Mouse (Mus musculus): ENCODE data around the gene Slc3a1.

Slc3a1 gene

GRCm38 (mm10) chr17:85086501-85086900, 58.3 kb downstream of the Slc3a1 start:
- in situ Hi-C loops (cut with MboI; ENCODE audit: unreplicated experiment in 2 of 2), result loop anchor here in 1 of 2 experiments (10.0 kb wide), 1 partner anchor 292 kb away; the partner anchor contains the start of gene Lrpprc

DNA sequence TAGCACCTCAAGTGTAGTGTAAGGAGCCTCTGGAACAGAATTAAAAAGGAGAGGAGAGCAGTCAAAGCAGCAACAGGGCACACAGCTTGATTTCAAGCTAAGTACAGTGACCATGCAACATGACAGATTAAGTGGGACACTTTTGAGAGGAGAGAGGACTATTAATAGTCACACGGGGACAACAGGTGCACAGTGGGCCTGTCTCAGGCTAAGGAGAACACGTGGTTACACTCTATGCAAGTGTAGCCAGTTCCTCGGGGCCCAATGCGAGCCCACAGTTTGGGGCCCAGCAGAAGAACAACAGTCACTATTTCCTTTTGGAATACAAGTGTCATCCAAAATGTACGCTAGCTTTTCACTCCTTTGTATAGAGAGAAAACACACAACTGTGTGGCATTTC, 59.4 kb downstream of the Slc3a1 start:
- in situ Hi-C loops (cut with MboI; ENCODE audit: unreplicated experiment in 2 of 2), result loop anchor here in 1 of 2 experiments (10.0 kb wide), 1 partner anchor 293 kb away; the partner anchor contains the start of gene Lrpprc

GRCm38 (mm10) chr17:85088401-85088800, 60.2 kb downstream of the Slc3a1 start:
- in situ Hi-C loops (cut with MboI; ENCODE audit: unreplicated experiment in 2 of 2), result loop anchor here in 1 of 2 experiments (10.0 kb wide), 1 partner anchor 294 kb away; the partner anchor contains the start of gene Lrpprc

GRCm38 (mm10) chr17:85089011-85089410, 60.8 kb downstream of the Slc3a1 start:
- in situ Hi-C loops (cut with MboI; ENCODE audit: unreplicated experiment in 2 of 2), result loop anchor here in 1 of 2 experiments (10.0 kb wide), 1 partner anchor 294 kb away; the partner anchor contains the start of gene Lrpprc

DNA sequence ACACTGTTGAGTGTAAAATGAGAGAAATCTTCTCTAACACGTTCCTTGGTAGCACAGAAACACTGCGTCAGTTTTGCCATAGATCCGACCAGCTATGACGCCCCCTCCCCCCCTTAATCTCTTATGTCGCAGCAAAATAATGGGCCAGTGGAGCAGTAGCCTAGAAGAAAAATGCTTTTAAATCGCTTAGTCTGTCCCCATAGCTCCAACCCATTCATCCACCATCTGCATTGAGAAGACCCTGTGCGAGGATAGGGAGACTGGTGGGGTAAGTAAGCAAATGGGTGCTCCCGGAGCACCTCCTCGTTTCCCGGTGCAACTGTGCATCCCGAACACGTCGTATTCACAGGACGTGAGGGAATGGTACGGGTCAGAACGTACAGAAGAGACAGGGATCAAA, 61.4 kb downstream of the Slc3a1 start:
- in situ Hi-C loops (cut with MboI; ENCODE audit: unreplicated experiment in 2 of 2), result loop anchor here (5.0 to 10.0 kb wide), 5 partner anchors 132 to 1225 kb away; partner anchors contain the start of genes Ppm1b (in 2 of the 2) and Lrpprc (in 1 of the 2)

DNA sequence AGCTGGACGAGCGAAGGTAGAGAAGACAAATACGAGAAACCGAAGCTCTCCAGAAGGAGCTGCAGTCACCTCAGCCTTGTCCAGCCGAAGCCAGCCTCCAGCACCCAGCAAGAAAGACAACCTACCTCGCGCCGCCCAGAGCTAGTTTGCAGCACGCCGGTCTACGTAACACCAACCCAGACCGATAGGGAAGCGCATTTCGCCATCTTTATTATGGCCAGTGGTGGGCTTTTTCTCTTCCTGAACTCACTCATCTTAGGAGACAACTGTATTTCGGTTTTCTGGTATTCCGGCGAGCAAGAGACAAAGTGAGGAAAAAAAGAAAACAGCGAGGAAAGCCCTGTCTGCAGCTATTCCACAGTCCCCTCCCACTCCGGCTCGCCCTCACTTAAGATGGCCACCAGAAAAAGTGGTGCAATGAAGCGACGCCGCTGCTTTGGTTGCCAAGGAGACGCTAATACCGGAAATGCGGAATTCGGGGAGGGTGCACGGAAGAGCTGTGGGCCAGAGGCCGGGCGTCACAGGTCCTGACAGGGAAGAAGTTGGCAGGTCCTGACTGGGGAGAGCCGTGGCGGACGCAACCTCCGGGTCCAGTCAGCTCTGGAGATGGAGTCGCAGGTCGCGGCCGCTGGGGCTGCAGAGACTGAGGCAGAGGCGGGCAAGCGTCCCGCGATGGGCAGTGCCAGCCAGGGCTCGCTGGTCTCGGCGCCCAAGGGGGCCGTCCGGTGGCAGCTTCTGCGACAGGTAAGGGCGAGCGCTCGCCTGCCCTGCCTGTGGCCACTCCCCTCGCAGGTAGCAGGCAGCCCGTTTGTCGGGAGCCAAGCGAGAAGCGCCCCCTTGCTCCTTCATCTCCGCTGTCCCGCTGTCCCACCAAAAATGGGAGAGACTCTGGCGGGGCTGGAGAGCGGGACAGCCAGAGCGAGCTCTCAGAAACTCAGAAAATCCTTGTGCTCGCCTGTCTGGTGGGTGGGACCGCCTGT, 62.2 kb downstream of the Slc3a1 start, which contains the start of the genes Prepl and Camkmt:
Gene Prepl (minus strand): TSS at position 122 of the 980 bp plus-strand sequence.
Gene Camkmt (plus strand): TSS at position 433 of the 980 bp plus-strand sequence.
- in situ Hi-C loops (cut with MboI; ENCODE audit: unreplicated experiment in 2 of 2), result loop anchor here (5.0 to 10.0 kb wide), 4 partner anchors 133 to 1226 kb away; partner anchors contain the start of gene Ppm1b (in 2 of the 2)

- in situ Hi-C loops (cut with MboI; ENCODE audit: unreplicated experiment in 2 of 2), result loop anchor here (5.0 to 10.0 kb wide), 4 partner anchors 134 to 1227 kb away; partner anchors contain the start of gene Ppm1b (in 2 of the 2)
These were observed 63.6 kb downstream of the Slc3a1 start for GRCm38 (mm10) chr17:85091762-85092161.

- in situ Hi-C loops (cut with MboI; ENCODE audit: unreplicated experiment in 2 of 2), result loop anchor here (10.0 kb wide), 3 partner anchors 222 to 1232 kb away; no protein-coding TSS in a partner anchor
These were observed 68.2 kb downstream of the Slc3a1 start for GRCm38 (mm10) chr17:85096396-85096795.

DNA sequence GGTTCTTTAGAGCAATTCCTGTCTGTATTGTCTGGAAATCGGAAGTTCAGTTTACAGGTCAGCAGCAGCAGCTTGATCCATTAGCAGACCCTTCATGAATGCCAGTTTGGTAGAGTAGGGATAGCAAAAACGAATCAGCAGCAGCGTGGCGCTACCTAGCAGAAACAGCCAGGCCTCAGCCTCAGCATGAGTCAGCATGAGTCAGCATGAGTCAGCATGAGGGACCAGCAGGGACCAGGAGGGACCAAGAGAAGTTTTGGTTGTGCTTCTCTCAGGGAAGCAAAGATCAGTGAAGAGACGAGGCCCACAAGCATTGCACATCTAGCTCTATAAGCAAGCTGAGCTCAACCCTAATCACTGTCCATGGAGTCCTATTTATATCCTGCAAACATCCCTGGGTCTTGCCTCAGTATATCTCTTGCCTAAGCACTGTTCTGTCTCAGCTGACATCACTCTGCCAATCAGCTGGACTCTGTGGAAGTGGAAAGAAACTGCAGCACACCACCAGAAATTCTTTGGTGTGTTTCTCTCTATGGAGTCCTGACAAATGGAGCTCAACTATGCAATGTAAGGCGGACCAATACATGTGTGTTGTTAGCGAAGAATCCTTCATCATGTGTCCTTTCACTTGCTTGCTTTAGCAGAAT, 70.6 kb downstream of the Slc3a1 start:
- in situ Hi-C loops (cut with MboI; ENCODE audit: unreplicated experiment in 2 of 2), result loop anchor here (10.0 kb wide), 3 partner anchors 224 to 1234 kb away; no protein-coding TSS in a partner anchor

DNA sequence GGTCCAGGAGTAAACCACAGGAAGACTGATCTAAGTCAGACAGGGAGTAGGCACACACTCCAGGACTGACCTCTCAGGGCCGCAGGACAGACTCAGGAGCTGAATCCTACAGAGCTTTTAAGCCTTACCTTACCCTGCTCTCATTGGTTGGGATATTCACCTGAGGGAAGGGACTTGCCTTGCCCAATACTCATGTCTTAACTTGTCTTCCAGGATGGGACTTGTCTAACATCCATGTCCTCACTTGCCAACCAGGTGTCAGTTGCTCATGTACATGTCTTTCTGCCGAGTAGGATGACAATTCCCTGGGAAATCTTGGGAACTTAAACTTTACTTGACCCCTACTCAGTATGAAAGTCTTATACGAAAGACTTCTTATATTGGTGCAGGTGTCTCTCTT, 72.1 kb downstream of the Slc3a1 start:
- in situ Hi-C loops (cut with MboI; ENCODE audit: unreplicated experiment in 2 of 2), result no loop called here

GRCm38 (mm10) chr17:85101751-85102150, 73.6 kb downstream of the Slc3a1 start:
- in situ Hi-C loops (cut with MboI; ENCODE audit: unreplicated experiment in 2 of 2), result no loop called here

DNA sequence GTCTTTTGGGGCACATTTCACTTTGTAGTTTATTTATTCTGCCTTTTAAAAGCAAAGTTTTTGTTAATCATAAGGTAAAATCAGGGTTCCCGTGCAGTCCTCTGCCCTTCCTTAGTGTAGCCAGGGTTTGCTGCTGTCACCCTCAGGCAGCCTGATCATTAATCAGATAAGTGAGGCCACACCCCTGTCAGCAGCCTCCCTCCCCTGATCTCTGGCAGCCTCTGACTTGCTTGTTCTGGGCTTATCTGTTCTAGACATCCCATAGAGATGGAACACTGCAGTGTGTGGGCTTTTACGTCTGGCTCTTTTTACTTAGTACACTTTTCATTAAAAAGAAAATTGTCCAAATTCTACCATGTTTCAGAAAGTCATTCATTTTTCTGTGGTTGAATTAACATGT, 75.1 kb downstream of the Slc3a1 start:
- in situ Hi-C loops (cut with MboI; ENCODE audit: unreplicated experiment in 2 of 2), result no loop called here

GRCm38 (mm10) chr17:85110640-85111039, 82.5 kb downstream of the Slc3a1 start:
- in situ Hi-C loops (cut with MboI; ENCODE audit: unreplicated experiment in 2 of 2), result loop anchor here (5.0 to 10.0 kb wide), 2 partner anchors 236 to 522 kb away; no protein-coding TSS in a partner anchor

GRCm38 (mm10) chr17:85113441-85113840, 85.3 kb downstream of the Slc3a1 start:
- in situ Hi-C loops (cut with MboI; ENCODE audit: unreplicated experiment in 2 of 2), result loop anchor here (5.0 to 10.0 kb wide), 2 partner anchors 239 to 519 kb away; no protein-coding TSS in a partner anchor
